Mouse (Mus musculus) lung, adult 2 months (tissue): ENCODE measurements around the gene Clint1.

Experiments used
- CTCF ChIP-seq: fragments of 200-500 bp; IDR thresholded peaks from 2 replicates; pipeline ENCODE4 v1.5.1; 2011; ENCODE audit warnings: mild to moderate bottlenecking, low read length, control low read depth; ENCODE audit not compliant: insufficient read depth
- POLR2A ChIP-seq: fragments of 200-500 bp; IDR thresholded peaks from 2 replicates; pipeline ENCODE4 v1.6.1; 2011; ENCODE audit warnings: low read depth, mild to moderate bottlenecking, control low read depth, low read length, borderline replicate concordance; ENCODE audit errors: extremely low read depth

DNA sequence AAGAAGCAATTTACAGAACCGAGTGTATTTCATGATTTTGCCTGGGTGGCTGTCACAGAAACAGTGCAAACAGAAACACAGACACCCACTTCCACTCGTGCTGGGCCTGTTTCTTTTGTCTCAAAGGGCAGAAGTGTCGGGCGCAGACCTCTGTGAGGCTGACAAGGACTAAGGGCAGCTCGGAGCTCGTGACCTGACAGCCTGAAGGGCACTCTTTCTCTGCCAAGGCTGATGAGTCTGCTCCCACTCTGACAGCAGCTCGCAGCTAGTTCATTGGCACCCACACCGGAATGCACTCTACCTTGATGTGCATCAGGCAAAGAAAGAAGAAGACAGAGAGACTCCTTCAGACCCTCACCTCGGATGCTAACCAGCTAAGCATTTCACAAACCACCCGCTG, 77.7 kb downstream of the Clint1 start:
- TF ChIP-seq POLR2A (no peak), CTCF (no peak)
